In the genomic region with DNA sequence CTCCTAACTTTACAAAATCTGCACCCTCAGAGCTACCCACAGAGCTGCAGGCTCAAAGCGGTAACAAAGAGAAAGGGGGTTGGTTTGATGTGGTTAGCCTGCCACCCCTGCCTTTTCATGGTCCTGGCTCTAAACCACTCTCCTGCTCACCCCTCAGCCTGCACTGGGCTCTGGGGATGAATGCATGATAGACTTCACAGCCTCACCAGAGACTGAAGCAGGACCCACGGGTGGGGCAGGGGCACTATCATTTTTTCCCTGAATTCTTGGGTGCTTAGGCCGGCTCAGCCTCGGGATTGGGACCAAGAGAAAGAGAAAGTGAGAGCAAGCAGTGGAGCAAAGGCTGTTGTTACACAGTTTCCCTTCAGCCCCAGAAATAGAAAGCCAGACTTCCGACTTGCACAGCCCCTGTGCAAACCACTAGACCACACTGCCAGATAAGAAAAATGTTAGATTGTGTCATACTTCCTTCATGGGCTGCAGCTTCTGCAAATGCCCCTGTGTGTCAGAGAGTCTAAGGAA, we compare ENCODE assay signal across 10 mouse cellular contexts. TPM values are rescaled to one million over a fixed set of nuclear protein-coding genes. Genes with fewer than 3 reads are reported as not detected.
A peak's percentile ranks its signal among the peaks of the same experiment; 100 is the strongest.
DNase-seq lines count a peak whose midpoint lies in the region; ATAC-seq and TF ChIP-seq lines count a peak whose summit lies in the region.
"Had no signal": no experiment of that assay in that cellular context is flagged by ENCODE, and none has a peak within 500 bp of the region (broad histone marks: within the 10 kb centered on the region; RNA-seq: fewer than 3 reads in every experiment).

No protein-coding gene starts in this region.

- no peaks in the 10 kb centered on the region for H3K9me3 ChIP-seq in liver, embryonic 15.5 days (replicated peaks)
- H3K9me3 ChIP-seq: hindbrain, embryonic 12.5 days had no signal

- H3K4me1 ChIP-seq in kidney, adult 2 months (ENCODE audit: control insufficient read depth, insufficient read depth, low read length) = no peaks in the 10 kb centered on the region
- peaks cover 26% of the 10 kb centered on the region for H3K4me1 ChIP-seq in liver, embryonic 15.5 days (replicated peaks)
- no peaks in the 10 kb centered on the region; the same call in 1 of the 2 replicates for H3K4me1 ChIP-seq in small intestine, adult 2 months (ENCODE audit: control insufficient read depth, insufficient read depth, insufficient read length, low read length)

- TF ChIP-seq CTCF in kidney, adult 2 months (conservative IDR thresholded peaks at IDR 0.05; ENCODE audit: insufficient read depth, insufficient read length, low read depth, low read length) = no peak
- no peak for TF ChIP-seq CTCF in small intestine, adult 2 months (IDR thresholded peaks at IDR 0.05; ENCODE audit: extremely low read depth, insufficient read length, insufficient replicate concordance, low read depth, low read length)

- peak; percentile 42 for DNase-seq in kidney, adult 2 months
- DNase-seq in kidney, postnatal 4 days = no peak
- DNase-seq in T-cell, adult 2 months (ENCODE audit: low spot score) = peak; percentile 62
- no peak for DNase-seq in cerebellum, adult 8-10 months
- DNase-seq in gastrocnemius, postnatal 10 days = no peak
- no peak for DNase-seq in gastrocnemius, adult 8-10 months (ENCODE audit: low spot score in 2 of 2)

- 80% methylated on average over 5 of the region's 5 CpGs for WGBS in kidney, adult 2 months
- 14% methylated on average over 5 of the region's 5 CpGs for WGBS in liver, embryonic 15.5 days (ENCODE audit: insufficient replicate concordance)
- WGBS in small intestine, adult 2 months = 40% methylated on average over 5 of the region's 5 CpGs

- H3K4me2 ChIP-seq in liver, embryonic 15.5 days = peak overlapping the region; percentile 44
- H3K4me2 ChIP-seq: hindbrain, embryonic 12.5 days had no signal

- H3K4me3 ChIP-seq in kidney, adult 2 months (ENCODE audit: insufficient read depth, low read depth, low read length) = no peak overlapping the region
- H3K4me3 ChIP-seq in liver, embryonic 15.5 days (replicated peaks) = no peak overlapping the region
- H3K4me3 ChIP-seq in small intestine, adult 2 months (ENCODE audit: low read depth, low read length) = no peak overlapping the region
- H3K4me3 ChIP-seq: hindbrain, embryonic 12.5 days; layer of hippocampus, adult 2 months had no signal

- H3K9ac ChIP-seq in liver, embryonic 15.5 days = no peak overlapping the region
- H3K9ac ChIP-seq: hindbrain, embryonic 12.5 days had no signal

- no peak overlapping the region for H3K27ac ChIP-seq in kidney, adult 2 months (ENCODE audit: insufficient read depth, low read depth, low read length)
- H3K27ac ChIP-seq in liver, embryonic 15.5 days (replicated peaks) = peak overlapping the region; percentile 73
- peak overlapping the region; percentile 13; the same call in 1 of the 2 replicates for H3K27ac ChIP-seq in small intestine, adult 2 months (ENCODE audit: insufficient read depth, low read depth, low read length)
- H3K27ac ChIP-seq: hindbrain, embryonic 12.5 days; layer of hippocampus, adult 2 months had no signal

- no peak for TF ChIP-seq POLR2A in kidney, adult 2 months (IDR thresholded peaks at IDR 0.05; ENCODE audit: low read depth, low read length)
- TF ChIP-seq POLR2A in small intestine, adult 2 months (IDR thresholded peaks at IDR 0.05; ENCODE audit: low read depth, low read length) = no peak

- no peaks in the 10 kb centered on the region for H3K36me3 ChIP-seq in kidney, adult 2 months (ENCODE audit: control insufficient read depth, insufficient read depth, low read length)
- no peaks in the 10 kb centered on the region for H3K36me3 ChIP-seq in liver, embryonic 15.5 days (replicated peaks)
- H3K36me3 ChIP-seq in small intestine, adult 2 months (ENCODE audit: control insufficient read depth, insufficient read depth, low read length) = no peaks in the 10 kb centered on the region
- H3K36me3 ChIP-seq: hindbrain, embryonic 12.5 days had no signal

- H3K27me3 ChIP-seq in kidney, adult 2 months (replicated peaks; ENCODE audit: control insufficient read depth, insufficient read depth, low read length) = no peaks in the 10 kb centered on the region
- H3K27me3 ChIP-seq in liver, embryonic 15.5 days = no peaks in the 10 kb centered on the region
- no peaks in the 10 kb centered on the region for H3K27me3 ChIP-seq in small intestine, adult 2 months (ENCODE audit: control insufficient read depth, insufficient read depth, low read length)
- H3K27me3 ChIP-seq: hindbrain, embryonic 12.5 days had no signal

- no peak for ATAC-seq in liver, embryonic 15.5 days (ENCODE audit: insufficient read depth)

RNA-seq across cellular contexts. Expression of a gene that starts 12.2 kb away (rescaled TPM):
- 18.5 and 20.8 TPM in 2 replicates for polyA plus RNA-seq in kidney, adult 2 months (2012; rRNA removed)
- polyA plus RNA-seq in liver, embryonic 15.5 days (2015; fragmentation: Nextera tagmentation; extraction: Ambion mirVana) = 148 and 156 TPM in 2 replicates
- polyA plus RNA-seq in small intestine, adult 2 months (2012; rRNA removed) = 7.5 and 13.1 TPM in 2 replicates
- 10 to 100 TPM; 11.9 to 14.1 TPM for total RNA-seq in gastrocnemius, postnatal 10 days (2021)
- total RNA-seq in gastrocnemius, adult 8-10 months (2022) = 1 to 10 TPM; 3.4 to 9.1 (median 4.6) TPM

Comparison
In these comparisons a context has a peak if more than half of its experiments do, and no peak if none do; other contexts are left out.
1. DNase-seq: peak in kidney, adult 2 months (single experiment) and T-cell, adult 2 months (single experiment); none in kidney, postnatal 4 days (0 of 2), cerebellum, adult 8-10 months (single experiment), gastrocnemius, postnatal 10 days (single experiment) and gastrocnemius, adult 8-10 months (0 of 2).